Mouse (Mus musculus) lung, embryonic 16.5 days (tissue): ENCODE measurements around the gene Gm13290. TPM values are rescaled to one million over a fixed set of nuclear protein-coding genes. Genes with fewer than 3 reads are reported as not detected.

Source experiments
- polyA plus RNA-seq: library from polyadenylated mRNA; unstranded; fragments of >200 nt; fragmentation: Nextera tagmentation; extraction: Ambion mirVana; gene quantifications from 2 replicates; pipeline ENCODE4 v1.2.1, GENCODE M21; 2015

Gm13290 gene
- polyA plus RNA-seq, 1 experiment from 2014 or later = 0.49 TPM

Other genes with a start within 250 kb of the Gm13290 start
- gene Ifna15, start 215.6 kb upstream of the Gm13290 start, polyA plus RNA-seq = not detected in 2 replicates
- gene Ifna14, start 202.0 kb upstream of the Gm13290 start, polyA plus RNA-seq = not detected in 2 replicates
- not detected in 2 replicates for gene Ifna9, start 181.4 kb upstream of the Gm13290 start, polyA plus RNA-seq
- gene Ifna12, start 170.5 kb upstream of the Gm13290 start, polyA plus RNA-seq = not detected in 2 replicates
- gene C87499, start 139.4 kb upstream of the Gm13290 start, polyA plus RNA-seq = not detected in 2 replicates
- not detected in 2 replicates for gene Ifna13, start 129.4 kb upstream of the Gm13290 start, polyA plus RNA-seq
- gene Ifna16, start 96.9 kb upstream of the Gm13290 start, polyA plus RNA-seq = not detected in 2 replicates
- gene Ifna2, start 89.9 kb upstream of the Gm13290 start, polyA plus RNA-seq = not detected in 2 replicates
- not detected in 2 replicates for gene Ifnab, start 82.5 kb upstream of the Gm13290 start, polyA plus RNA-seq
- gene Gm26566, start 52.0 kb upstream of the Gm13290 start, polyA plus RNA-seq = 0.82 and 1.2 TPM in 2 replicates
- gene Klhl9, start 51.4 kb upstream of the Gm13290 start, polyA plus RNA-seq = 88.1 and 91.8 TPM in 2 replicates
- gene Gm13271, start 19.0 kb upstream of the Gm13290 start, polyA plus RNA-seq = not detected in 2 replicates
- gene Gm13283, start 13.7 kb upstream of the Gm13290 start, polyA plus RNA-seq = 0.31 TPM in 1 of 2 replicates, not detected in the other
- gene Gm13289, start 3.1 kb downstream of the Gm13290 start, polyA plus RNA-seq = not detected in 2 replicates
- gene Gm13272, start 6.0 kb downstream of the Gm13290 start, polyA plus RNA-seq = not detected in 2 replicates
- gene Ifnz, start 8.3 kb downstream of the Gm13290 start, polyA plus RNA-seq = 0.34 TPM in 1 of 2 replicates, not detected in the other
- gene Gm13276, start 11.9 kb downstream of the Gm13290 start, polyA plus RNA-seq = 0.36 and 1.2 TPM in 2 replicates
- gene Gm13277, start 14.8 kb downstream of the Gm13290 start, polyA plus RNA-seq = not detected in 2 replicates
- gene Gm13278, start 17.7 kb downstream of the Gm13290 start, polyA plus RNA-seq = not detected in 2 replicates
- gene Gm13275, start 20.7 kb downstream of the Gm13290 start, polyA plus RNA-seq = not detected in 2 replicates
- gene Gm13279, start 23.6 kb downstream of the Gm13290 start, polyA plus RNA-seq = not detected in 2 replicates
- gene Gm13285, start 25.8 kb downstream of the Gm13290 start, polyA plus RNA-seq = 1.5 and 1.8 TPM in 2 replicates
- not detected in 2 replicates for gene Gm13287, start 29.4 kb downstream of the Gm13290 start, polyA plus RNA-seq
- gene Gm13288, start 31.7 kb downstream of the Gm13290 start, polyA plus RNA-seq = not detected in 2 replicates
- not detected in 2 replicates for gene Ifna7, start 42.4 kb downstream of the Gm13290 start, polyA plus RNA-seq
- gene Ifna11, start 46.1 kb downstream of the Gm13290 start, polyA plus RNA-seq = not detected in 2 replicates
- gene Ifna6, start 53.6 kb downstream of the Gm13290 start, polyA plus RNA-seq = not detected in 2 replicates
- gene Ifna5, start 61.7 kb downstream of the Gm13290 start, polyA plus RNA-seq = not detected in 2 replicates
- gene Ifna4, start 68.0 kb downstream of the Gm13290 start, polyA plus RNA-seq = not detected in 2 replicates
- not detected in 2 replicates for gene Ifna1, start 76.3 kb downstream of the Gm13290 start, polyA plus RNA-seq
- gene Ifne, start 106.4 kb downstream of the Gm13290 start, polyA plus RNA-seq = not detected in 2 replicates